Mouse (Mus musculus): ENCODE results near the gene Ptn. TPM values are rescaled to one million over a fixed set of nuclear protein-coding genes. Genes with fewer than 3 reads are reported as not detected.

Gene Ptn
- polyA plus RNA-seq, 1 experiment from 2014 or later = 134 TPM

- Histone ChIP-seq H3K36me3 (ENCODE audit: control insufficient read depth, insufficient read depth, low read length) (no peaks in the 10 kb centered on the region), H3K27me3 (ENCODE audit: control insufficient read depth, insufficient read depth, low read depth, low read length) (peaks cover 2% of the 10 kb centered on the region; the same call in 1 of the 2 replicates), H3K9ac (ENCODE audit: low read length) (no peak overlapping the region), H3K27ac (ENCODE audit: low read length) (peak overlapping the region; percentile 39), H3K9me3 (ENCODE audit: control insufficient read depth, low read length) (no peaks in the 10 kb centered on the region), H3K4me1 (replicated peaks; ENCODE audit: control insufficient read depth, insufficient read depth, low read length) (peaks cover 17% of the 10 kb centered on the region), H3K4me3 (ENCODE audit: low read length) (no peak overlapping the region), H3K4me2 (ENCODE audit: low read depth, low read length) (peak overlapping the region; percentile 0; the same call in 1 of the 2 replicates)
- peak; percentile 96 for ATAC-seq (ENCODE audit: low read depth)
- WGBS = 9% methylated on average over 8 of the region's 8 CpGs
These were observed 9.2 kb upstream of the Ptn start for GRCm38 (mm10) chr6:36819019-36819783.

- H3K4me3 ChIP-seq (ENCODE audit: low read length) = no peak overlapping the region
- peak; percentile 83 for ATAC-seq (ENCODE audit: low read depth)
- peaks cover 17% of the 10 kb centered on the region for H3K4me1 ChIP-seq (replicated peaks; ENCODE audit: control insufficient read depth, insufficient read depth, low read length)
- H3K4me2 ChIP-seq (ENCODE audit: low read depth, low read length) = no peak overlapping the region
- no peaks in the 10 kb centered on the region for H3K9me3 ChIP-seq (ENCODE audit: control insufficient read depth, low read length)
- peak overlapping the region; percentile 39 for H3K27ac ChIP-seq (ENCODE audit: low read length)
- H3K27me3 ChIP-seq (ENCODE audit: control insufficient read depth, insufficient read depth, low read depth, low read length) = peaks cover 8% of the 10 kb centered on the region; the same call in 1 of the 2 replicates
- no peak overlapping the region for H3K9ac ChIP-seq (ENCODE audit: low read length)
- H3K36me3 ChIP-seq (ENCODE audit: control insufficient read depth, insufficient read depth, low read length) = no peaks in the 10 kb centered on the region
- 30% methylated on average over 4 of the region's 4 CpGs for WGBS
These were observed 8.4 kb upstream of the Ptn start for GRCm38 (mm10) chr6:36818281-36819018.

- Histone ChIP-seq H3K4me1 (replicated peaks; ENCODE audit: control insufficient read depth, insufficient read depth, low read length) (peaks cover 17% of the 10 kb centered on the region), H3K9ac (ENCODE audit: low read length) (no peak overlapping the region), H3K27me3 (ENCODE audit: control insufficient read depth, insufficient read depth, low read depth, low read length) (peaks cover 8% of the 10 kb centered on the region), H3K36me3 (ENCODE audit: control insufficient read depth, insufficient read depth, low read length) (no peaks in the 10 kb centered on the region), H3K27ac (ENCODE audit: low read length) (no peak overlapping the region), H3K9me3 (ENCODE audit: control insufficient read depth, low read length) (no peaks in the 10 kb centered on the region), H3K4me3 (ENCODE audit: low read length) (no peak overlapping the region), H3K4me2 (ENCODE audit: low read depth, low read length) (no peak overlapping the region)
- no peak for ATAC-seq (ENCODE audit: low read depth)
- 81% methylated on average over 3 of the region's 3 CpGs for WGBS
These were observed 6.6 kb upstream of the Ptn start for GRCm38 (mm10) chr6:36816666-36817065.

- 47% methylated on average over 2 of the region's 2 CpGs for WGBS
- Histone ChIP-seq H3K9ac (ENCODE audit: low read length) (no peak overlapping the region), H3K4me3 (ENCODE audit: low read length) (no peak overlapping the region), H3K36me3 (ENCODE audit: control insufficient read depth, insufficient read depth, low read length) (no peaks in the 10 kb centered on the region), H3K27me3 (ENCODE audit: control insufficient read depth, insufficient read depth, low read depth, low read length) (peaks cover 13% of the 10 kb centered on the region), H3K4me1 (replicated peaks; ENCODE audit: control insufficient read depth, insufficient read depth, low read length) (peaks cover 17% of the 10 kb centered on the region), H3K9me3 (ENCODE audit: control insufficient read depth, low read length) (no peaks in the 10 kb centered on the region), H3K4me2 (ENCODE audit: low read depth, low read length) (no peak overlapping the region), H3K27ac (ENCODE audit: low read length) (no peak overlapping the region)
- ATAC-seq (ENCODE audit: low read depth) = no peak
These were observed 6.0 kb upstream of the Ptn start for GRCm38 (mm10) chr6:36815992-36816391.

- WGBS = 56% methylated on average over 7 of the region's 7 CpGs
- Histone ChIP-seq H3K27ac (ENCODE audit: low read length) (no peak overlapping the region), H3K4me1 (replicated peaks; ENCODE audit: control insufficient read depth, insufficient read depth, low read length) (peaks cover 10% of the 10 kb centered on the region), H3K4me2 (ENCODE audit: low read depth, low read length) (no peak overlapping the region), H3K9ac (ENCODE audit: low read length) (no peak overlapping the region), H3K36me3 (ENCODE audit: control insufficient read depth, insufficient read depth, low read length) (no peaks in the 10 kb centered on the region), H3K9me3 (ENCODE audit: control insufficient read depth, low read length) (no peaks in the 10 kb centered on the region), H3K4me3 (ENCODE audit: low read length) (no peak overlapping the region), H3K27me3 (ENCODE audit: control insufficient read depth, insufficient read depth, low read depth, low read length) (peaks cover 13% of the 10 kb centered on the region)
- no peak for ATAC-seq (ENCODE audit: low read depth)
These were observed 2.9 kb upstream of the Ptn start for GRCm38 (mm10) chr6:36812666-36813515.

- Histone ChIP-seq H3K36me3 (ENCODE audit: control insufficient read depth, insufficient read depth, low read length) (no peaks in the 10 kb centered on the region), H3K4me2 (ENCODE audit: low read depth, low read length) (peak overlapping the region; percentile 63), H3K4me3 (ENCODE audit: low read length) (peak overlapping the region; percentile 43), H3K27me3 (ENCODE audit: control insufficient read depth, insufficient read depth, low read depth, low read length) (peaks cover 13% of the 10 kb centered on the region), H3K9ac (ENCODE audit: low read length) (no peak overlapping the region), H3K27ac (ENCODE audit: low read length) (no peak overlapping the region), H3K9me3 (ENCODE audit: control insufficient read depth, low read length) (no peaks in the 10 kb centered on the region), H3K4me1 (replicated peaks; ENCODE audit: control insufficient read depth, insufficient read depth, low read length) (peaks cover 10% of the 10 kb centered on the region)
- no peak for ATAC-seq (ENCODE audit: low read depth)
- 23% methylated on average over 5 of the region's 5 CpGs for WGBS
These were observed 428 bp upstream of the Ptn start for GRCm38 (mm10) chr6:36810448-36810847.

DNA sequence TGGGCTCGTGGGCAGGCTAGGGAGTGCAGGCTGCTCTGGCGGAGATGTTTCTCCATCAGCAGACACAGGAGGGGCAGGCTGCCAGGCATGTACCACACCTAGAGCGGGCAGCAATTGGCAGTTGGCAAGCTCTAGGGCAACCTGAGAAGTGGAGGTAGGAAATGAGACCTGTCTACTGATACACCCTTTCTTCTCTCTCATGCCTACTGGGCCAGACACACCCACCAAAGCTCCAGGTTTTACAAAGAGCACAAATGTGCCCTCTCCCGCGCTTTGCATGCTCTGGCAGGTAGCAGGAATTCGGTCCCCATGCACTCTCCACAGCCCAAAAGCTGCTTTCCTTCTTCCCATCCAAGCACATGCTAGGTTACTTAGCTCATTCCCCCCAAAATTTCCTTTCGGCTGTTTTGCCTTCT lies 701 bp downstream of the Ptn start:
- WGBS = 9% methylated on average over 7 of the region's 7 CpGs
- no peaks in the 10 kb centered on the region for H3K9me3 ChIP-seq (ENCODE audit: control insufficient read depth, low read length)
- peaks cover 10% of the 10 kb centered on the region for H3K4me1 ChIP-seq (replicated peaks; ENCODE audit: control insufficient read depth, insufficient read depth, low read length)
- peak overlapping the region; percentile 63 for H3K4me2 ChIP-seq (ENCODE audit: low read depth, low read length)
- peaks cover 11% of the 10 kb centered on the region for H3K27me3 ChIP-seq (ENCODE audit: control insufficient read depth, insufficient read depth, low read depth, low read length)
- peak overlapping the region; percentile 43 for H3K4me3 ChIP-seq (ENCODE audit: low read length)
- no peaks in the 10 kb centered on the region for H3K36me3 ChIP-seq (ENCODE audit: control insufficient read depth, insufficient read depth, low read length)
- ATAC-seq (ENCODE audit: low read depth) = peak; percentile 56
- no peak overlapping the region; the same call in 1 of the 2 replicates for H3K27ac ChIP-seq (ENCODE audit: low read length)
- peak overlapping the region; percentile 53 for H3K9ac ChIP-seq (ENCODE audit: low read length)

DNA sequence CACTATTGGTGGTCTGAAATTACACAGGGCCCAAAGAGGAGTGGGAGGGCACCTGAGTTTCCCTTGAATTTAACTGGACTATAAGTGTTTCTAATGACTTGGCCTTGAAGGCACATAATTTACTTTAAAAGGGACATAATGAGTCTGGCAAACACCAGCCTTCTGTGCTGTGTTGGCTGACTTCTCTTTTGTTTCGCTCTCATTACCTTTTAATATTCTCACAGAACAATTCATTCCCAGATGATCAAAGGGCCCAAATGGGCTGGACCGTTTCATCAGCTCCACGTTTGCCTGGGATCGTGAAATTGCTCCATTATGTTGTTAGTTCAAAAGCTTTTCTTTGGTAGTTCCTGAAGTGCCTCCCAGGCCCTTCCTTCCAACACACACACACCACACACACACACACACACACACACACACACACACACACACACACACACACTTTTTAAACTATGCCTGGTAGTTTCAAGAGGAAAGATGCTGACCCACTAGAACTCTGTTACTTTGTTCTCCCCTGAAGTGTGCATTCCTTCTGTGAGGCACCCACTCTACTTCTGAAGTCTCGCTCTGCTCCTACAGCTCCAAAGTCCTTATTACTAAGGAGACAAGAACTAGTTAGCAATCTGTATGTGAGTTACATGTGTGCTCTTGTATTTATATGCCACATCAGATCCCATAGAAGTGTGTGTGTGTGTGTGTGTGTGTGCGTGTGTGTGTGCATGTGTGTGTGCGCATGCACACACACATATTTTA lies 1.5 kb downstream of the Ptn start:
- Histone ChIP-seq H3K27me3 (ENCODE audit: control insufficient read depth, insufficient read depth, low read depth, low read length) (peaks cover 6% of the 10 kb centered on the region), H3K9ac (ENCODE audit: low read length) (no peak overlapping the region; the same call in 1 of the 2 replicates), H3K4me2 (ENCODE audit: low read depth, low read length) (peak overlapping the region; percentile 63; the same call in 1 of the 2 replicates), H3K27ac (ENCODE audit: low read length) (no peak overlapping the region; the same call in 1 of the 2 replicates), H3K9me3 (ENCODE audit: control insufficient read depth, low read length) (no peaks in the 10 kb centered on the region), H3K4me1 (replicated peaks; ENCODE audit: control insufficient read depth, insufficient read depth, low read length) (peaks cover 10% of the 10 kb centered on the region), H3K4me3 (ENCODE audit: low read length) (peak overlapping the region; percentile 43), H3K36me3 (ENCODE audit: control insufficient read depth, insufficient read depth, low read length) (no peaks in the 10 kb centered on the region)
- peak; percentile 61 for ATAC-seq (ENCODE audit: low read depth)
- 34% methylated on average over 7 of the region's 7 CpGs for WGBS

All from lung, embryonic 16.5 days (tissue).